Mouse (Mus musculus) heart, embryonic 11.5 days (tissue): ENCODE measurements around the gene Cavin3. TPM values are rescaled to one million over a fixed set of nuclear protein-coding genes. Genes with fewer than 3 reads are reported as not detected.

Experiments
- ATAC-seq: fragments of 200-750 bp; cut with Nextera tagmentation; replicated peaks from 2 replicates; pipeline ENCODE4 v1.8.0; 2017; ENCODE audit warnings: moderate library complexity; ENCODE audit not compliant: insufficient number of reproducible peaks, low FRiP score, low TSS enrichment
- H3K27ac ChIP-seq: fragments of 300-500 bp; sonication (generic); 2 replicates; pipeline ENCODE4 v1.5.1; 2014; ENCODE audit warnings: mild to moderate bottlenecking, low read depth, low read length
- H3K27me3 ChIP-seq: fragments of 300-500 bp; sonication (generic); 2 replicates; pipeline ENCODE4 v1.6.1; 2014; ENCODE audit warnings: mild to moderate bottlenecking, low read length, mixed read lengths; ENCODE audit not compliant: control insufficient read depth, insufficient read depth
- H3K36me3 ChIP-seq: fragments of 300-500 bp; sonication (generic); 2 replicates; pipeline ENCODE4 v1.6.1; 2014; ENCODE audit warnings: mild to moderate bottlenecking, low read length, moderate library complexity, mixed read lengths; ENCODE audit not compliant: control insufficient read depth, insufficient read depth
- H3K4me1 ChIP-seq: fragments of 300-500 bp; sonication (generic); 2 replicates; pipeline ENCODE4 v1.6.1; 2014; ENCODE audit warnings: low read length; ENCODE audit not compliant: control insufficient read depth, insufficient read depth
- H3K4me2 ChIP-seq: fragments of 300-500 bp; sonication (generic); 2 replicates; pipeline ENCODE4 v1.6.1; 2014; ENCODE audit warnings: mild to moderate bottlenecking, moderate library complexity
- H3K4me3 ChIP-seq: fragments of 300-500 bp; sonication (generic); 2 replicates; pipeline ENCODE4 v1.5.1; 2014; ENCODE audit warnings: low read depth, low read length
- H3K9ac ChIP-seq: fragments of 300-500 bp; sonication (generic); 2 replicates; pipeline ENCODE4 v1.6.1; 2014; ENCODE audit warnings: mild to moderate bottlenecking, low read depth, low read length, moderate library complexity
- H3K9me3 ChIP-seq: fragments of 300-500 bp; sonication (generic); replicated peaks from 2 replicates; pipeline ENCODE4 v1.6.1; 2016; ENCODE audit warnings: low read length; ENCODE audit not compliant: control insufficient read depth
- WGBS: fragments of 180-500 bp; shearing (Covaris S2); extraction: QIAGEN DNeasy Blood & Tissue Kit; methylation state at CpG from one replicate; pipeline ENCODE4 v1.1.7; 2014; ENCODE audit not compliant: insufficient replicate concordance; 5-methylcytosine and 5-hydroxymethylcytosine counted together
- polyA plus RNA-seq: library from polyadenylated mRNA; unstranded; fragments of >200 nt; fragmentation: Nextera tagmentation; extraction: Ambion mirVana; gene quantifications from 2 replicates; pipeline ENCODE4 v1.2.1, GENCODE M21; 2014

Gene Cavin3
- polyA plus RNA-seq = 71.2 and 74.7 TPM in 2 replicates

DNA sequence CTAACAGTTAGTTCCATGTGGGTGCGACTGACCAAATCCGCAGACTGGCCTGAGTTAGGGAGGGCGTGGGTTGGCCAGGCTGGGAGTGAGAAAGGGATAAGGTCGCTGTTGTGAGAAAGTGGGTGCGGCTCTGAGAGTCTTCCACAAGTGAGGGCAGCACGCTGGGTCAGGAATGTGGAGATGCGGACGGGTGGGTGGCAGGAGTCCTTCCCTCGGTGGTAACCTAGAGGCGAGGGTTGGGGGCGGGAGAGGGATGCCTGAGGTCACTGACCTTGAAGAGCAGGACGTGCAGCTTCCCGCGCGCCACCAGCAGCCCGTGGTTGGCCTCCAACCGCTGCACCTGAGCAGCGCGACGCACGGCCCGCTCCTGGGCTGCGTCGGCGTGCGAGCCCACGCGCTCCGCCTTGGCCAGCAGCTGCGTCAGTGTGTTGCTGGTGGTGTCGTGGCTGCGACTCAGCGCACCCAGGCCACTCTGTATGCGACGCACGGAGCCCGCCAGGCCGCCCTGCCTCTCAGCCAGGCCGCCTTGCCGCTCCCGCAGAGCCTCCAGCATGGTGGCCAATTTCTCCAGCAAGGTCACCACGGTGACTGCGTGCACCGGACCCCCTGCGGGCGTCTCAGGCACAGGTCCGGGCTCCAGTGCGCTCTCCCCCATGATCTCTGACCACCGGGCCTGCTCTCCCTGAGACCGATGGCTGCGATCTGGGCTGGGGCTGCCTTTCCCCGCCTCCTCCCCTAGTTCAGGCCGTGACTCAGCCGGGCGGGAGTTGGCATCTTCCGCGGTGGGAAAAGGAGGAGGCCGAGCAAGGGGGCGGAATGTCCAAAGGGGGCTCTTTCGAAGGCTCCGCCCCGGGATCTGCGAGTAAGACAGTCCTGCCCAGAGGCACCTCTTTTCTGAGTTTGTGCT, at the start of gene Cavin3:
Gene Cavin3 (minus strand): TSS at position 796 of the 907 bp plus-strand sequence.
- Histone ChIP-seq H3K4me1 (peaks cover 17% of the 10 kb centered on the region), H3K4me2 (peak within 1 kb of the TSS; percentile 83), H3K27me3 (no peaks in the 10 kb centered on the region), H3K36me3 (no peaks in the 10 kb centered on the region), H3K9me3 (no peaks in the 10 kb centered on the region), H3K9ac (peak within 1 kb of the TSS; percentile 92), H3K4me3 (peak within 1 kb of the TSS; percentile 49), H3K27ac (peak within 1 kb of the TSS; percentile 82)
- WGBS = 3% methylated on average over 63 of the region's 63 CpGs
- ATAC-seq = peak; percentile 73

DNA sequence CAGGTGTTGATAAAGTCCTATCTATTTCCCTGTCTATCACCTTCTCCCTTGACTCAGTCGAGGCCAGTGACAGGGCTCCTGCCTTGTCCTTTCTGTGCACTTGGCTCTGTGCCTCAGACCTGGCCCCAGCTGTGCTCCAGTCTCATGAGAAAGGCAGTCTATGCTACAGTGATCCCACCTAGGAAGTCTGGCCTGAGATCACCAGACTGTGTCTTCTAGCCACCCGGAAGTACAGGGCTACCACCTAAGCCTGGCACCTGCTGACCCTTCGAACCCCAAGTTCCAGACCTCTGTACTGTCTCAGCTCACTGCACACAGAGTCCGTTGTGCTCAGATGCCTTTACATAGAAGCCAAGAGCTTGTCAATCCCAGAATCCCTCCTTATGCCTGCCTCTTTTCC, 46.0 kb upstream of the Cavin3 start:
- no peak overlapping the region for H3K4me2 ChIP-seq
- no peak overlapping the region for H3K9ac ChIP-seq
- WGBS = 71% methylated on average over 4 of the region's 4 CpGs
- no peak overlapping the region for H3K27ac ChIP-seq
- no peaks in the 10 kb centered on the region for H3K27me3 ChIP-seq
- H3K4me1 ChIP-seq = no peaks in the 10 kb centered on the region
- no peak for ATAC-seq
- no peaks in the 10 kb centered on the region for H3K36me3 ChIP-seq
- no peaks in the 10 kb centered on the region for H3K9me3 ChIP-seq
- H3K4me3 ChIP-seq = no peak overlapping the region

DNA sequence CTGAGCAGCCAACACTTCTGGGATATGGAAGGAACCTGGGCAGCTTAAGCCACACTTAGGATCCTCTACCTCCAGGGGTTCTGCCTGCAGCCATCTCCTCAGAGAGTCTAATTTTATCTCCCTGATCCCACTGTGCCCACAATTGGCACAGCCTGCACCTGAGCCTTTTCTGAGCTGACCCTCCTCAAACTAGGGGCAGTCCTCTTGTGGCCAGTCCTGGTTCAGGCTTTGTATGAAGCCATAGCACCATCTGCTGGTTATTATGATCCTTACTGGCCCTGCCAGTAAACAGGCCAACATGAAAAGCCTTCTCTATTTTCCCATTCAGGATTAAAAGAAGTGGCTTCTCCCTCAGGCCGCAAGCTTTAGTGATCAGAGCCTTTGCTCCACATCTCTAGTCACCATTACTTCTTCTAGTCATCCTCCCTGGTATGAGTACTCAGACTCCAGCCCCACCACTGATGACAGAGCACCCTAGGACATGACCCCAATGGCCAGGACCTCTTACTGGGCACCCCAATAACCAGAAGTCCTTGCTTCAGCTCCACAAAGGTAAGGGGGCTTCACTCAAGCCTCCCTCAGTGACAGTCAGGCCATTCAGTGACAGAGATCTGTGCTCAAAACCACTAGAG, 45.3 kb upstream of the Cavin3 start:
- Histone ChIP-seq H3K4me1 (no peaks in the 10 kb centered on the region), H3K9me3 (no peaks in the 10 kb centered on the region), H3K9ac (no peak overlapping the region), H3K27ac (no peak overlapping the region), H3K4me3 (no peak overlapping the region), H3K27me3 (no peaks in the 10 kb centered on the region), H3K36me3 (no peaks in the 10 kb centered on the region), H3K4me2 (no peak overlapping the region)
- ATAC-seq = no peak
- 64% methylated on average over 1 of the region's 1 CpGs for WGBS

DNA sequence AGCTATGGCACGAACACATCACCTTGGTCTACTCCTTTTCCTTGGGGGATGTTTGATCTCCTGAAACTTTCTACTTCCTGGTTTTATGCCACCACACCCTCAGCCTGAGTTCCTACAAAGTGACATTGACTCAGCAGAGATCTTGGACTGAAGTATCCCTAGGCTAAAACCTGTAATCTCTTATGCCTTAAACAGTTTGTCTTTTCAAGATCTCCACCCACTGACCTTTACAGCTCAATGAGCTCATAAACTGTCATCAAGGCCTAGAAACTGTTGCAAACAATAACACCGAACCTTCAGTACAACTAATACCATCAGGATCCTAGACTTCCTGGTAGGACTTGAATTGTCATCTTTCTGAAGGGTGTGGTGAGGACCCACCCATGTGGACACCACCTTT, 42.1 kb upstream of the Cavin3 start:
- H3K4me1 ChIP-seq = no peaks in the 10 kb centered on the region
- no peak overlapping the region for H3K4me3 ChIP-seq
- H3K9ac ChIP-seq = no peak overlapping the region
- H3K27ac ChIP-seq = no peak overlapping the region
- no peaks in the 10 kb centered on the region for H3K9me3 ChIP-seq
- WGBS = 85% methylated on average over 2 of the region's 2 CpGs
- no peaks in the 10 kb centered on the region for H3K27me3 ChIP-seq
- no peak for ATAC-seq
- H3K36me3 ChIP-seq = no peaks in the 10 kb centered on the region
- no peak overlapping the region for H3K4me2 ChIP-seq

DNA sequence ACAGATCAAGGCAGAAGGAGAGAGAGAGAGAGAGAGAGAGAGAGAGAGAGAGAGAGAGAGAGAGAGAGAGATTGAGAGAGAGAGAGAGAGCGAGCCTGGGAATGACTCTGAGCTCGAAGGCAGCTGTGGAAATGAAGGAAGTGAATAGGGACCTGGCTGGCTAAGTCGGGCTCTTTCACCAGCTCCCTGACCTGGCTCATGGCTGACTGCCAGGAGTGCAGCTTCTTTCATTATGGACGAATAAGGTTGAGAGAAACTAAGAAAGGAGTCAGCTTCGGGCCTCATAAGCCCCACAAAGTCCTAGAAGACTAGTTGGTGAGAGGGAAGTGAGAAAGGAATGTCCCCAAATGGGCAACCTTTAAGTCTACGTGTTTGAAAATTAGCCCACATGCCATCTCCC, 38.1 kb upstream of the Cavin3 start:
- Histone ChIP-seq H3K4me2 (no peak overlapping the region), H3K9ac (no peak overlapping the region), H3K27ac (no peak overlapping the region), H3K9me3 (no peaks in the 10 kb centered on the region), H3K36me3 (no peaks in the 10 kb centered on the region), H3K4me3 (no peak overlapping the region), H3K4me1 (no peaks in the 10 kb centered on the region), H3K27me3 (no peaks in the 10 kb centered on the region)
- WGBS = 27% methylated on average over 6 of the region's 6 CpGs
- no peak for ATAC-seq

DNA sequence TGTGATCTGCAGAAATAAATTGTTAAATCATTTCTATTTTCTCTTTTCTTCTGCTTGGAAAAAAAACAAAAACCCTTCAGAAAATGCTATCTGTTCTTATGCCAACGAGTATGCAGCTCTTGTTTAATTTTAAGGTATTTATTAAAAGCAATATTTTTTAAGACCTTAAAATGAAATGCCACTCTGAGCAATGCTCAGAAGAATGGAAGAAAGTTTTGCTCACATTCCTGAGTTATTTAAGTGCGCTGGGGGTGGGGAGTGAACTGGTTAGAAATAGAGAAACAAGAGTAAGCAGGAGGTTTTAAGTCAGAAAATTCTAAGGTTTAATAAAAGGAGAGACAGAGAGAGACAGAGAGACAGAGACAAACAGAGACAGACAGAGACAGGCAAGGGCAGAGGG, 37.7 kb upstream of the Cavin3 start:
- H3K4me1 ChIP-seq = no peaks in the 10 kb centered on the region
- H3K9me3 ChIP-seq = no peaks in the 10 kb centered on the region
- no peak overlapping the region for H3K4me2 ChIP-seq
- H3K36me3 ChIP-seq = no peaks in the 10 kb centered on the region
- no peak overlapping the region for H3K4me3 ChIP-seq
- H3K27ac ChIP-seq = no peak overlapping the region
- no peak overlapping the region for H3K9ac ChIP-seq
- ATAC-seq = no peak
- H3K27me3 ChIP-seq = no peaks in the 10 kb centered on the region
- WGBS = 66% methylated on average over 2 of the region's 2 CpGs

DNA sequence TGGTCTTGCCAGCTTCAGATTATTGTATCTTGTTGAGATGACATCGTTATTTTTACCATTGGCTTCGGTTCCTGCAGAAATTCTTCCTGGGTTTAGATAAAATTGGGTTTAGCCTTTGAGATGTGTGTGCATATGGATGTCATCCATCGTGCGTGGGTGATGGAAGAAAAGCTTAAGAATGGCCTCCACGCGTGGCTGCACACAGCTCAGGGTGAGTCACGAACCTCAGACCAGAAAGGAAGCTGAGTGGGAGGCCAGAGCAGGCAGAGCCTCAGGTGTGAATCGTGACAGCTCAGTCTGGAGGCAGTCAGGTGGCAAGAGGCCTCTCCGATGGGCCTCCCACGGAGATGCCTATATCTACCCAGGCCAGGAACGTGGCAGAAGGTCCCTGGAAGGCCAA, 37.2 kb upstream of the Cavin3 start:
- H3K9ac ChIP-seq = no peak overlapping the region

DNA sequence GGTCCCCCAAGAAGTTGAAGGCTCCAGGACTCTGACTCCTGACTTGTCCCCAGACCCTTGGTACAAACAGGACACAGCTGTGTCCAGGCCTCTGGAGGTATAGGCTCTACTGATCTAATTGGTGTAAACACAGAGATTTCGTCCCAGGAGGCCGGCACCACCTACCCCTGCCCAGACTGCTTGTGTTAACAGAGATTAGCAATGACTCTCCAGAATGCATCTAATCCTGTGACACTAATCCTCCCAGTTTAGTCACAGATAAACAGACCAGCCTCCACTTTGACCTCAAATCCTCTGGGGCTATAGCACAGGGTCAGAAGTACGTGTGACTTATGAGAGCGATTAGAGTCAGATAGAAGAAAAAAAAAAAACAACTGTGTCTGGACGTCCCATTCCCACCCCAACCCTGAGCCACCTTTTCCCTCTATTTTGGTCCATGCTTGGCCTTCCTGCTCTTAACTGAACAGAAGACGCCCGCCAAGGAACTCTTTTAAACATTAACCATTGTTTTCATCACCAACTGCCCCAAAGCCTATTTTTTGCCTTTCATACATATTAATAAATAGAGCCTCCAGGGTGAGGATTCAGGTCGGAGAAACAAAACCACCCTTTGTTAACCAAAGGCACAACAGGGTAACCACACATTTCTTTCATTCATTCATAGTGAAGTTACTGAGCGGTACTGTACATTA, 34.7 kb upstream of the Cavin3 start:
- Histone ChIP-seq H3K4me3 (no peak overlapping the region), H3K27me3 (no peaks in the 10 kb centered on the region), H3K9me3 (no peaks in the 10 kb centered on the region), H3K36me3 (no peaks in the 10 kb centered on the region), H3K4me2 (no peak overlapping the region), H3K27ac (no peak overlapping the region), H3K4me1 (no peaks in the 10 kb centered on the region), H3K9ac (no peak overlapping the region)
- ATAC-seq = no peak
- WGBS = 39% methylated on average over 9 of the region's 9 CpGs

More for the DNA sequence above, 37.2 kb upstream of the Cavin3 start:
- H3K27ac ChIP-seq = no peak overlapping the region
- no peak for ATAC-seq
- H3K36me3 ChIP-seq = no peaks in the 10 kb centered on the region
- no peaks in the 10 kb centered on the region for H3K27me3 ChIP-seq
- H3K4me2 ChIP-seq = no peak overlapping the region
- no peaks in the 10 kb centered on the region for H3K9me3 ChIP-seq
- no peak overlapping the region for H3K4me3 ChIP-seq
- H3K4me1 ChIP-seq = no peaks in the 10 kb centered on the region
- 70% methylated on average over 11 of the region's 11 CpGs for WGBS
